Mouse (Mus musculus) liver, embryonic 16.5 days (tissue): ENCODE results near the gene Smyd3. TPM values are rescaled to one million over a fixed set of nuclear protein-coding genes. Genes with fewer than 3 reads are reported as not detected.

ENCODE experiments used
- ATAC-seq: fragments of 200-750 bp; cut with Nextera tagmentation; 2 replicates; pipeline ENCODE4 v1.8.0; 2017; ENCODE audit warnings: low read depth, mild to moderate bottlenecking, moderate number of reproducible peaks, moderate library complexity
- H3K27ac ChIP-seq: fragments of 300-500 bp; sonication (generic); 2 replicates; pipeline ENCODE4 v1.5.1; 2014; ENCODE audit warnings: mild to moderate bottlenecking, low read length
- H3K27me3 ChIP-seq: fragments of 300-500 bp; sonication (generic); 2 replicates; pipeline ENCODE4 v1.6.1; 2014; ENCODE audit warnings: low read depth, low read length, mixed read lengths; ENCODE audit not compliant: control insufficient read depth, insufficient read depth
- H3K36me3 ChIP-seq: fragments of 300-500 bp; sonication (generic); 2 replicates; pipeline ENCODE4 v1.6.1; 2014; ENCODE audit warnings: mild to moderate bottlenecking; ENCODE audit not compliant: control insufficient read depth, insufficient read depth
- H3K4me1 ChIP-seq: fragments of 300-500 bp; sonication (generic); 2 replicates; pipeline ENCODE4 v1.6.1; 2014; ENCODE audit warnings: low read depth, low read length, mixed read lengths; ENCODE audit not compliant: control insufficient read depth
- H3K4me2 ChIP-seq: fragments of 300-500 bp; sonication (generic); 2 replicates; pipeline ENCODE4 v1.6.1; 2014; ENCODE audit warnings: low read depth, low read length, mixed read lengths
- H3K4me3 ChIP-seq: fragments of 300-500 bp; sonication (generic); 2 replicates; pipeline ENCODE4 v1.5.1; 2014; ENCODE audit warnings: low read depth, mild to moderate bottlenecking, low read length
- H3K9ac ChIP-seq: fragments of 300-500 bp; sonication (generic); 2 replicates; pipeline ENCODE4 v1.6.1; 2014; ENCODE audit warnings: low read depth, low read length
- H3K9me3 ChIP-seq: fragments of 300-500 bp; sonication (generic); replicated peaks from 2 replicates; pipeline ENCODE4 v1.6.1; 2016; ENCODE audit warnings: low read length; ENCODE audit not compliant: control insufficient read depth
- WGBS: fragments of 180-500 bp; shearing (Covaris S2); extraction: QIAGEN DNeasy Blood & Tissue Kit; methylation state at CpG from one replicate; pipeline ENCODE4 v1.1.7; 2014; ENCODE audit not compliant: insufficient replicate concordance; 5-methylcytosine and 5-hydroxymethylcytosine counted together
- polyA plus RNA-seq: library from polyadenylated mRNA; unstranded; fragments of >200 nt; fragmentation: Nextera tagmentation; extraction: Ambion mirVana; gene quantifications from 2 replicates; pipeline ENCODE4 v1.2.1, GENCODE M21; 2015

Smyd3 gene
- polyA plus RNA-seq, 1 experiment from 2014 or later = 6.4 TPM

GRCm38 (mm10) chr1:179506530-179507315, 11.1 kb downstream of the Smyd3 start:
- H3K27me3 ChIP-seq = no peaks in the 10 kb centered on the region
- no peaks in the 10 kb centered on the region for H3K4me1 ChIP-seq
- no peak overlapping the region for H3K4me3 ChIP-seq
- ATAC-seq = no peak
- no peak overlapping the region for H3K27ac ChIP-seq
- H3K9ac ChIP-seq = no peak overlapping the region
- no peak overlapping the region for H3K4me2 ChIP-seq
- no peaks in the 10 kb centered on the region for H3K36me3 ChIP-seq
- H3K9me3 ChIP-seq = no peaks in the 10 kb centered on the region
- WGBS = 58% methylated on average over 9 of the region's 9 CpGs

GRCm38 (mm10) chr1:179502565-179502964, 15.3 kb downstream of the Smyd3 start:
- Histone ChIP-seq H3K4me1 (no peaks in the 10 kb centered on the region), H3K9ac (no peak overlapping the region), H3K9me3 (no peaks in the 10 kb centered on the region), H3K27ac (no peak overlapping the region), H3K4me2 (no peak overlapping the region), H3K4me3 (no peak overlapping the region), H3K36me3 (no peaks in the 10 kb centered on the region), H3K27me3 (no peaks in the 10 kb centered on the region)
- no peak for ATAC-seq
- 13% methylated on average over 3 of the region's 3 CpGs for WGBS

- Histone ChIP-seq H3K36me3 (no peaks in the 10 kb centered on the region), H3K4me1 (no peaks in the 10 kb centered on the region), H3K27ac (no peak overlapping the region), H3K9me3 (no peaks in the 10 kb centered on the region), H3K4me2 (no peak overlapping the region), H3K27me3 (no peaks in the 10 kb centered on the region), H3K4me3 (no peak overlapping the region), H3K9ac (no peak overlapping the region)
- ATAC-seq = no peak
- WGBS = 74% methylated on average over 3 of the region's 3 CpGs
These were observed 18.6 kb downstream of the Smyd3 start for GRCm38 (mm10) chr1:179499257-179499656.

GRCm38 (mm10) chr1:179492908-179493307, 24.9 kb downstream of the Smyd3 start:
- WGBS = 29% methylated on average over 5 of the region's 5 CpGs
- H3K9me3 ChIP-seq = no peaks in the 10 kb centered on the region
- no peak for ATAC-seq
- H3K4me3 ChIP-seq = no peak overlapping the region
- H3K4me2 ChIP-seq = no peak overlapping the region
- no peaks in the 10 kb centered on the region for H3K36me3 ChIP-seq
- no peak overlapping the region for H3K27ac ChIP-seq
- no peaks in the 10 kb centered on the region for H3K4me1 ChIP-seq
- no peak overlapping the region for H3K9ac ChIP-seq
- H3K27me3 ChIP-seq = no peaks in the 10 kb centered on the region

GRCm38 (mm10) chr1:179488520-179488919, 29.3 kb downstream of the Smyd3 start:
- H3K9me3 ChIP-seq = no peaks in the 10 kb centered on the region
- no peak overlapping the region for H3K9ac ChIP-seq

GRCm38 (mm10) chr1:179487990-179488389, 29.9 kb downstream of the Smyd3 start:
- no peaks in the 10 kb centered on the region for H3K9me3 ChIP-seq
- H3K27ac ChIP-seq = no peak overlapping the region
- H3K4me1 ChIP-seq = no peaks in the 10 kb centered on the region
- WGBS = 48% methylated on average over 5 of the region's 5 CpGs
- no peaks in the 10 kb centered on the region for H3K36me3 ChIP-seq
- no peaks in the 10 kb centered on the region for H3K27me3 ChIP-seq
- ATAC-seq = no peak
- H3K4me3 ChIP-seq = no peak overlapping the region
- no peak overlapping the region for H3K9ac ChIP-seq
- no peak overlapping the region for H3K4me2 ChIP-seq

More at GRCm38 (mm10) chr1:179488520-179488919, 29.3 kb downstream of the Smyd3 start:
- Histone ChIP-seq H3K36me3 (no peaks in the 10 kb centered on the region), H3K4me1 (no peaks in the 10 kb centered on the region), H3K4me3 (no peak overlapping the region), H3K4me2 (no peak overlapping the region), H3K27ac (no peak overlapping the region), H3K27me3 (no peaks in the 10 kb centered on the region)
- ATAC-seq = no peak
- WGBS = 74% methylated on average over 5 of the region's 5 CpGs

- H3K4me2 ChIP-seq = no peak overlapping the region
- no peaks in the 10 kb centered on the region for H3K27me3 ChIP-seq
- H3K9ac ChIP-seq = no peak overlapping the region
- H3K4me3 ChIP-seq = no peak overlapping the region
- H3K27ac ChIP-seq = no peak overlapping the region
- no peaks in the 10 kb centered on the region for H3K9me3 ChIP-seq
- 65% methylated on average over 2 of the region's 2 CpGs for WGBS
- H3K4me1 ChIP-seq = no peaks in the 10 kb centered on the region
- H3K36me3 ChIP-seq = no peaks in the 10 kb centered on the region
- no peak for ATAC-seq
These were observed 30.6 kb downstream of the Smyd3 start for GRCm38 (mm10) chr1:179487238-179487637.

GRCm38 (mm10) chr1:179485784-179486540, 31.9 kb downstream of the Smyd3 start:
- ATAC-seq = no peak
- no peaks in the 10 kb centered on the region for H3K36me3 ChIP-seq
- no peaks in the 10 kb centered on the region for H3K9me3 ChIP-seq
- H3K27me3 ChIP-seq = no peaks in the 10 kb centered on the region
- no peak overlapping the region for H3K27ac ChIP-seq
- no peak overlapping the region for H3K4me2 ChIP-seq
- H3K4me1 ChIP-seq = no peaks in the 10 kb centered on the region
- no peak overlapping the region for H3K9ac ChIP-seq
- H3K4me3 ChIP-seq = no peak overlapping the region
- 29% methylated on average over 3 of the region's 3 CpGs for WGBS

- Histone ChIP-seq H3K4me1 (no peaks in the 10 kb centered on the region), H3K27ac (no peak overlapping the region), H3K9me3 (no peaks in the 10 kb centered on the region), H3K4me3 (no peak overlapping the region), H3K4me2 (no peak overlapping the region), H3K27me3 (no peaks in the 10 kb centered on the region), H3K9ac (no peak overlapping the region), H3K36me3 (no peaks in the 10 kb centered on the region)
- no peak for ATAC-seq
- 60% methylated on average over 4 of the region's 4 CpGs for WGBS
These were observed 37.0 kb downstream of the Smyd3 start for GRCm38 (mm10) chr1:179480862-179481261.
